Mouse (Mus musculus) bone marrow, adult 2 months (tissue): Measurements from ENCODE around the gene Nhlrc2.

Experiments used
- CTCF ChIP-seq: fragments of 200-500 bp; IDR thresholded peaks from 2 replicates; pipeline ENCODE4 v1.5.1; 2011; ENCODE audit warnings: low read length, control low read depth; ENCODE audit not compliant: control insufficient read depth, insufficient read depth
- POLR2A ChIP-seq: fragments of 200-500 bp; IDR thresholded peaks from 2 replicates; pipeline ENCODE4 v1.6.1; 2011; ENCODE audit warnings: low read depth, mild to moderate bottlenecking, control low read depth, low read length, borderline replicate concordance; ENCODE audit not compliant: control insufficient read depth

- TF ChIP-seq POLR2A, result no peak
- TF ChIP-seq CTCF, result no peak
Measured at GRCm38 (mm10) chr19:56555972-56556371, 7.9 kb downstream of the Nhlrc2 start.
